Mouse (Mus musculus): ENCODE results near the gene Nr1h4. TPM values are rescaled to one million over a fixed set of nuclear protein-coding genes. Genes with fewer than 3 reads are reported as not detected.
A peak's percentile ranks its signal among the peaks of the same experiment; 100 is the strongest.
"Not testable (repeated sequence)": the region's sequence is repeated elsewhere in the genome, so short reads cannot be mapped to it uniquely, and the experiment has no call there.

Gene Nr1h4
- polyA plus RNA-seq, 1 experiment from 2014 or later, result not detected

DNA sequence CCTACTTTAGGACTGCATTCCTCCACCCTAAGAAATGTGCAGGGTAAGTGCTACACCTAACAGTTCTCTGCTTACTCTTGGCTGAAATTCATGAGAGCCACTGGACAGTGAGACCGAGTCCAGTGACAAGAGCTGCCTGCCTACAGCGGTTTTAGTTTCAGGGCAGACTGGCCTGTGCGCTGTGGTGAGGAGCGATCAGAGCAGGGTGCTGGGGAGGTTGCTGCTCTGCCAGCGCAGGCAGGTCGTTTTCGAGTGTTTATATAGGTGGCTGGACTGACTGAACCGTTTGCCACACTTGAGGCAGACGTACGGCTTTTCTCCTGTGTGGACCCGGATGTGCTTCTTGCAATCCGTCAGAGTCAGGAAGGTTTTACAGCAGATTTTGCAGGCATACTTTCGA lies 21.5 kb upstream of the Nr1h4 start:
- H3K4me1 ChIP-seq (replicated peaks; ENCODE audit: control insufficient read depth, insufficient read depth, low read length); H3K9me3 ChIP-seq (ENCODE audit: control insufficient read depth, low read length); H3K9ac ChIP-seq (ENCODE audit: low read depth, low read length); H3K4me2 ChIP-seq (replicated peaks; ENCODE audit: low read depth, low read length); H3K27ac ChIP-seq (ENCODE audit: low read depth, low read length); ATAC-seq (ENCODE audit: low FRiP score); DNase-seq (ENCODE audit: low spot score); H3K36me3 ChIP-seq (ENCODE audit: control insufficient read depth, insufficient read depth, low read length); H3K27me3 ChIP-seq (ENCODE audit: control insufficient read depth, insufficient read depth, low read length); H3K4me3 ChIP-seq (ENCODE audit: low read depth, low read length): not testable (repeated sequence)
- 91% methylated on average over 12 of the region's 13 CpGs for WGBS

DNA sequence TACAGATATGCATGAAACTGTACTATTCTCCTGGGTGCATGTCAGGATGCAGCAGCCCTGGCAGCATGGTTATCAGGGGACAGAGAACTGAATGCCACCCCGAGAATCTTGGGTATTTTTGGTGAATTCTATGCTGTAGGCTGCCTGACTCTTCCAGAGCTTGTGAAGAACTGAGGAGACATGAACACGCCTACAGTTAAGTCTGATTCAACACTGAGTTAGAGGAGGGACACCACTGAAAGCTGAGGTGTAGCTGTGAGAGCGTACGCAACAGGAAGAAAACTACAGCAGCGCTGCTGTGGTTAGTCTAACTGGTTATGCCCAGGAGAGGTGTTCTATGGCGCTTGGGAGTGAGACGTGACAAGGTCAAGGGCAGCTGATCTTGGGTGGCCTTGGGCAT lies 20.5 kb upstream of the Nr1h4 start:
- ATAC-seq (ENCODE audit: low FRiP score), result not testable (repeated sequence)
- WGBS, result 86% methylated on average over 7 of the region's 7 CpGs

DNA sequence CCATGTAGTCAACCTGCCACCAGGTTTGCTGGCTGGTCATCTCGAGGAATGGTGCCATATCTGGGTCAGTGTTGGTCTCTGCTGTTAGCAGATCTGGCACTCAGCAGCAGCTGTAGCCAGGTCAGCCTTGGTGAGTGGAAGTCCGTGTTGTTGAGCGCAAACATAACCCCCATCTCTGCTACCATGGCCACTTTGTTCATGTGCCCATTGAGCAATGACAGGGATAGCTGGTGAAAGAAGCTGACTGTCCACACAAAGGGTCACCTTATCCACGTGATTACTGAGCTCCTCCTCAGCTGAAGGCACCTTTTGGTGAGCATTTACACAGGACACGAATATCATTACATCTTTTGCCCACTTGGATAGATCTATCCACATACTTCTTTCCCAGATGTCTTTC lies 19.6 kb upstream of the Nr1h4 start:
- Histone ChIP-seq H3K36me3 (ENCODE audit: control insufficient read depth, insufficient read depth, low read length) (no peaks in the 10 kb centered on the region), H3K27ac (ENCODE audit: low read depth, low read length) (no peak overlapping the region), H3K4me2 (replicated peaks; ENCODE audit: low read depth, low read length) (no peak overlapping the region), H3K9ac (ENCODE audit: low read depth, low read length) (no peak overlapping the region), H3K4me3 (ENCODE audit: low read depth, low read length) (no peak overlapping the region), H3K4me1 (replicated peaks; ENCODE audit: control insufficient read depth, insufficient read depth, low read length) (no peaks in the 10 kb centered on the region), H3K9me3 (ENCODE audit: control insufficient read depth, low read length) (no peaks in the 10 kb centered on the region), H3K27me3 (ENCODE audit: control insufficient read depth, insufficient read depth, low read length) (no peaks in the 10 kb centered on the region)
- DNase-seq (ENCODE audit: low spot score) (no peak), ATAC-seq (ENCODE audit: low FRiP score) (no peak)
- WGBS, result 84% methylated on average over 5 of the region's 5 CpGs

More for the DNA sequence above, 20.5 kb upstream of the Nr1h4 start:
- not testable (repeated sequence) for H3K4me3 ChIP-seq (ENCODE audit: low read depth, low read length); H3K4me2 ChIP-seq (replicated peaks; ENCODE audit: low read depth, low read length); H3K4me1 ChIP-seq (replicated peaks; ENCODE audit: control insufficient read depth, insufficient read depth, low read length); H3K36me3 ChIP-seq (ENCODE audit: control insufficient read depth, insufficient read depth, low read length); H3K27me3 ChIP-seq (ENCODE audit: control insufficient read depth, insufficient read depth, low read length); H3K27ac ChIP-seq (ENCODE audit: low read depth, low read length); H3K9ac ChIP-seq (ENCODE audit: low read depth, low read length); DNase-seq (ENCODE audit: low spot score); H3K9me3 ChIP-seq (ENCODE audit: control insufficient read depth, low read length)

DNA sequence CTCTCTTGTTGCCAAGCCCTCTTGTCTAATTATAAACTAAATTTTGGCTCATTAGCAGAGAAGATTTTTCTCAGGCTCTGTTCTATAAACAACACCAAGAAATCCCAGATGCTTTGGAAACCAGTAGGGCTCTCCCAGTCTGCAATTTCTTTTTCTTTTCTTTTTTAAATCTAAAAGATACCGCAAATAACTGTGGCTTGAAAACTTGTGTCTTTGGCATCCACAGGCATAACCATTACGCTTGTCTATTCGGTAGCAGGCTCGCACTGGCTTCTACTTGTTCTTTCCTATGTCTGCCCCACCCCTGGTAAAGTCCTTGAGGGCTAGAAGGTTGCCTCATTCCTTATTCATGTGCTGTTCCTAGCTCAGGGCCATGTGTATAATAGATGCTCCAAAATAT lies 18.3 kb upstream of the Nr1h4 start:
- H3K36me3 ChIP-seq (ENCODE audit: control insufficient read depth, insufficient read depth, low read length), result no peaks in the 10 kb centered on the region
- no peak overlapping the region for H3K9ac ChIP-seq (ENCODE audit: low read depth, low read length)
- ATAC-seq (ENCODE audit: low FRiP score), result no peak
- H3K4me3 ChIP-seq (ENCODE audit: low read depth, low read length), result no peak overlapping the region
- H3K4me2 ChIP-seq (replicated peaks; ENCODE audit: low read depth, low read length), result no peak overlapping the region
- no peak for DNase-seq (ENCODE audit: low spot score)
- H3K9me3 ChIP-seq (ENCODE audit: control insufficient read depth, low read length), result no peaks in the 10 kb centered on the region
- H3K27me3 ChIP-seq (ENCODE audit: control insufficient read depth, insufficient read depth, low read length), result no peaks in the 10 kb centered on the region
- no peaks in the 10 kb centered on the region for H3K4me1 ChIP-seq (replicated peaks; ENCODE audit: control insufficient read depth, insufficient read depth, low read length)
- WGBS, result 90% methylated on average over 4 of the region's 4 CpGs
- H3K27ac ChIP-seq (ENCODE audit: low read depth, low read length), result no peak overlapping the region

DNA sequence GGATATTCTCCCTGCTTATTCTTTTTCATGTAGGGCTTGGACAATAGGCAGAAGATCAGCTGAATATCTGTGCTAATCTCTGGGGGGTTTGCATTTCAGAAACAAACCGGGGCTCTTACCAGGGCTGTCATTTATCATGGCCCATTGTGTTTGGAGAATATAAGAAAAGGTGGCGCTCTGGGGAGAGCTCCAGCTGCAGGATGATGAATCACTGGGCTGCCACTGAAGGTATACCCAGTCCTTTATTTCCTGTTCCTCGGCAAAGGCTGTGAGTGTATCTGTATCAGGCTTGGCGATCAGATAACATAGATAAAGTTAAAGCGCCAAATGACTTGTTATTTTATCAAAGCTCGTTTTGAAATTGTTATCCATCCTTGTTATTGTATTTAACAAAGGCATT lies 14.6 kb upstream of the Nr1h4 start:
- WGBS, result 47% methylated on average over 6 of the region's 6 CpGs
- H3K9ac ChIP-seq (ENCODE audit: low read depth, low read length), result no peak overlapping the region
- no peaks in the 10 kb centered on the region for H3K27me3 ChIP-seq (ENCODE audit: control insufficient read depth, insufficient read depth, low read length)
- H3K4me1 ChIP-seq (replicated peaks; ENCODE audit: control insufficient read depth, insufficient read depth, low read length), result no peaks in the 10 kb centered on the region
- no peak overlapping the region for H3K4me2 ChIP-seq (replicated peaks; ENCODE audit: low read depth, low read length)
- H3K9me3 ChIP-seq (ENCODE audit: control insufficient read depth, low read length), result no peaks in the 10 kb centered on the region
- H3K27ac ChIP-seq (ENCODE audit: low read depth, low read length), result no peak overlapping the region
- no peak overlapping the region for H3K4me3 ChIP-seq (ENCODE audit: low read depth, low read length)
- peak; percentile 67 for ATAC-seq (ENCODE audit: low FRiP score)
- no peaks in the 10 kb centered on the region for H3K36me3 ChIP-seq (ENCODE audit: control insufficient read depth, insufficient read depth, low read length)
- peak; percentile 30 for DNase-seq (ENCODE audit: low spot score)

DNA sequence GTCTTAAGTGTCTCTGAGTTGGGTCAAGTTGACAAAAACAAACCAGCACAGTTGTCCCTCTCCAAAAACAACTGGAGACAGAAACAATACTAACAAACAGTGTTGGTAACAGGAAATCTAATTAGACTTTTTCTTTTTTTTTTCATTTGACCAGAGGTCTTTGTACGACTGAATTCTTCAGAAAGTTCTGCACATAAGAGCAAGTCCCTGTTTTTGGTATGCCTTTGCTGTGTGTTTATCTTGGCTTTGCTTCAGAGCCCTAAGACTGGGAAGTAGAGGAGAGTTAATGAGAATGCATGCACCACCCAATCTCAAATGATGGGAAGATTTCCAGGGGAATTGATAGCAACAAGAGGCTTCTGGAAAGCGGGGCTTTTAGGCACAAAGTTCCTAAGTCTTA lies 13.6 kb upstream of the Nr1h4 start:
- Histone ChIP-seq H3K9ac (ENCODE audit: low read depth, low read length) (no peak overlapping the region), H3K4me1 (replicated peaks; ENCODE audit: control insufficient read depth, insufficient read depth, low read length) (no peaks in the 10 kb centered on the region), H3K4me2 (replicated peaks; ENCODE audit: low read depth, low read length) (no peak overlapping the region), H3K27ac (ENCODE audit: low read depth, low read length) (peak overlapping the region; percentile 52), H3K4me3 (ENCODE audit: low read depth, low read length) (no peak overlapping the region), H3K36me3 (ENCODE audit: control insufficient read depth, insufficient read depth, low read length) (no peaks in the 10 kb centered on the region), H3K27me3 (ENCODE audit: control insufficient read depth, insufficient read depth, low read length) (no peaks in the 10 kb centered on the region), H3K9me3 (ENCODE audit: control insufficient read depth, low read length) (no peaks in the 10 kb centered on the region)
- DNase-seq (ENCODE audit: low spot score) (no peak), ATAC-seq (ENCODE audit: low FRiP score) (no peak)
- 88% methylated on average over 2 of the region's 2 CpGs for WGBS

DNA sequence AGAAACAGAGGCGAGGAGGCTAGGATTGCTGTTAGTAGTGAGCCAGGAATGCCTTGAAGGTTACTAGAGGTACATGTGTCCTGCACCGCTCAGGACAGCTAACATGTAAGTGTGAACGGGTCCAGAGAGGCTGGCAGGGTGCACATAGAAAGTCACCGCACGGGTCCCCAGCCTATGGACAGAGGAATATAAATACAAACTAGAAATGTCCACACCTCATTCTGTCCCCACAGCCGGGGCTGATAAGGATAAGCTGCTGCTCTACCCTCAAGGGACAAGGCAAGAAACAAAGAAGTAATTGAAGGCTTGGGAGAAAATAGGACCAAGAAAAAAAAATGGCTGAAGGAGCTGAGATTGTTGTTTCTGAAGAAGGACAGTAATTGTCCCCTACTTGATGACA lies 10.5 kb upstream of the Nr1h4 start:
- no peak for ATAC-seq (ENCODE audit: low FRiP score)
- H3K9ac ChIP-seq (ENCODE audit: low read depth, low read length), result no peak overlapping the region
- H3K4me1 ChIP-seq (replicated peaks; ENCODE audit: control insufficient read depth, insufficient read depth, low read length), result no peaks in the 10 kb centered on the region
- H3K9me3 ChIP-seq (ENCODE audit: control insufficient read depth, low read length), result no peaks in the 10 kb centered on the region
- H3K4me3 ChIP-seq (ENCODE audit: low read depth, low read length), result no peak overlapping the region
- H3K27me3 ChIP-seq (ENCODE audit: control insufficient read depth, insufficient read depth, low read length), result no peaks in the 10 kb centered on the region
- no peak overlapping the region for H3K27ac ChIP-seq (ENCODE audit: low read depth, low read length)
- 78% methylated on average over 6 of the region's 6 CpGs for WGBS
- no peaks in the 10 kb centered on the region for H3K36me3 ChIP-seq (ENCODE audit: control insufficient read depth, insufficient read depth, low read length)
- no peak overlapping the region for H3K4me2 ChIP-seq (replicated peaks; ENCODE audit: low read depth, low read length)
- DNase-seq (ENCODE audit: low spot score), result no peak

DNA sequence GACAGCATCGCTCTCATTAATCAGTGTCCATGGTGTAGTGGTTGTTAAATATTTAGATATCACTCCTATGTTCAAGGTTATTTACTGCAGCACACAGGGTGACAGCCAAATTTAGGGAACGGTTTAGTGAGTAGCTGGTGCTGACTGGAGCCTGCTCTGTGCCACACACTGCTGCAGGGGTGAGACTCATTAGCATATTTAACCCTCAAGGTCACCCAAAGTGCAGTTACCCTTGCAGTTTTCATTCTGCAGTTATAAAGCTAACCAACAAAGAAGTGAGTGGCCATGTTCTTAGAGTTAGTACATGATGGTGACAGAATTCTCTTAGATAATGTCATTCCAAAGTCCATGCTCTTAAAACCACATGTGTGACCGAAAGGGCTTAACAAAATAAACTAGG lies 8.9 kb upstream of the Nr1h4 start:
- Histone ChIP-seq H3K27me3 (ENCODE audit: control insufficient read depth, insufficient read depth, low read length) (no peaks in the 10 kb centered on the region), H3K9ac (ENCODE audit: low read depth, low read length) (no peak overlapping the region), H3K9me3 (ENCODE audit: control insufficient read depth, low read length) (no peaks in the 10 kb centered on the region), H3K36me3 (ENCODE audit: control insufficient read depth, insufficient read depth, low read length) (no peaks in the 10 kb centered on the region), H3K27ac (ENCODE audit: low read depth, low read length) (no peak overlapping the region), H3K4me3 (ENCODE audit: low read depth, low read length) (no peak overlapping the region), H3K4me1 (replicated peaks; ENCODE audit: control insufficient read depth, insufficient read depth, low read length) (no peaks in the 10 kb centered on the region), H3K4me2 (replicated peaks; ENCODE audit: low read depth, low read length) (no peak overlapping the region)
- 89% methylated on average over 3 of the region's 3 CpGs for WGBS
- no peak for ATAC-seq (ENCODE audit: low FRiP score)
- DNase-seq (ENCODE audit: low spot score), result no peak

DNA sequence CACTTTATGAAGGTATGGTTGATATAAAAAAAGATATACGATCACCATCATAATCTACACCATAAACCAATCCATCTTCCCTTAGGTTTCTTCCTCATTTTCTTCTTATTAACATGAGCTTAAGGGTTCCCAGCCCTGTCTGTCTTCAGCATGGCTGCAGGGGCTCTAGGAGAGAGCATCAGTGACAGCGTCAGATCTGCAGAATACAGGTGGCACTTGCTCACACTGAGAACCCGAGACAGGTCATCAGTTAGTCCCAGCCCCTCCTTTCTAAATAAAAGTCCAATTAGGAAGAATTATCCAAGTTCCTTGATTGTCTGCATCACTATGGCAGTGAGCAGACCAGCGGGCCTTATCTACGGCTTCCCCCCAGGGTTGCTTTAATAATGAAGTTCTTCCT lies 934 bp downstream of the Nr1h4 start:
- H3K4me1 ChIP-seq (replicated peaks; ENCODE audit: control insufficient read depth, insufficient read depth, low read length), result no peaks in the 10 kb centered on the region
- no peak for DNase-seq (ENCODE audit: low spot score)

More for the DNA sequence above, 934 bp downstream of the Nr1h4 start:
- H3K36me3 ChIP-seq (ENCODE audit: control insufficient read depth, insufficient read depth, low read length), result no peaks in the 10 kb centered on the region
- H3K4me3 ChIP-seq (ENCODE audit: low read depth, low read length), result no peak overlapping the region
- no peak overlapping the region for H3K9ac ChIP-seq (ENCODE audit: low read depth, low read length)
- ATAC-seq (ENCODE audit: low FRiP score), result no peak
- H3K27ac ChIP-seq (ENCODE audit: low read depth, low read length), result no peak overlapping the region
- WGBS, result 88% methylated on average over 5 of the region's 5 CpGs
- H3K9me3 ChIP-seq (ENCODE audit: control insufficient read depth, low read length), result no peaks in the 10 kb centered on the region
- no peaks in the 10 kb centered on the region for H3K27me3 ChIP-seq (ENCODE audit: control insufficient read depth, insufficient read depth, low read length)
- H3K4me2 ChIP-seq (replicated peaks; ENCODE audit: low read depth, low read length), result no peak overlapping the region
